Mouse (Mus musculus) lung, postnatal 0 days (tissue): ENCODE measurements at regions not wholly inside any gene's neighbourhood (a gene's known extent, or its start where the extent isn't known, plus 50 kb on each side); places are given as distances from the start of the nearest gene placed in this dataset.
A peak's percentile ranks its signal among the peaks of the same experiment; 100 is the strongest.

Experiments used
- ATAC-seq: fragments of 200-750 bp; cut with Nextera tagmentation; 2 replicates; pipeline ENCODE4 v1.8.0; 2017; ENCODE audit warnings: moderate library complexity
- DNase-seq: peaks from one replicate; pipeline ENCODE4 v3.0.0-alpha.2; 2016; ENCODE audit warnings: low spot score
- H3K27ac ChIP-seq: fragments of 300-500 bp; sonication (generic); 2 replicates; pipeline ENCODE4 v1.5.1; 2014; ENCODE audit warnings: antibody characterized with exemption, mild to moderate bottlenecking, low read length, mixed read lengths
- H3K27me3 ChIP-seq: fragments of 300-500 bp; sonication (generic); replicated peaks from 2 replicates; pipeline ENCODE4 v1.6.1; 2014; ENCODE audit warnings: low read length, mixed read lengths; ENCODE audit not compliant: insufficient read depth
- H3K36me3 ChIP-seq: fragments of 300-500 bp; sonication (generic); 2 replicates; pipeline ENCODE4 v1.6.1; 2014; ENCODE audit warnings: low read length, mixed read lengths; ENCODE audit not compliant: insufficient read depth
- H3K4me1 ChIP-seq: fragments of 300-500 bp; sonication (generic); 2 replicates; pipeline ENCODE4 v1.6.1; 2014; ENCODE audit warnings: antibody characterized with exemption, low read depth, low read length, mixed read lengths; ENCODE audit not compliant: insufficient read depth
- H3K4me2 ChIP-seq: fragments of 300-500 bp; sonication (generic); replicated peaks from 2 replicates; pipeline ENCODE4 v1.6.1; 2014; ENCODE audit warnings: low read depth, mild to moderate bottlenecking, low read length, moderate library complexity, mixed read lengths
- H3K4me3 ChIP-seq: fragments of 300-500 bp; sonication (generic); 2 replicates; pipeline ENCODE4 v1.5.1; 2014; ENCODE audit warnings: low read depth, low read length
- H3K9ac ChIP-seq: fragments of 300-500 bp; sonication (generic); replicated peaks from 2 replicates; pipeline ENCODE4 v1.6.1; 2014; ENCODE audit warnings: low read depth, mild to moderate bottlenecking
- H3K9me3 ChIP-seq: fragments of 300-500 bp; sonication (generic); 2 replicates; pipeline ENCODE4 v1.6.1; 2016; ENCODE audit warnings: low read length, mixed read lengths
- CTCF ChIP-seq: IDR thresholded peaks from 2 replicates; pipeline ENCODE4 v1.5.1; 2016; ENCODE audit warnings: antibody characterized with exemption, mild to moderate bottlenecking
- EP300 ChIP-seq: IDR thresholded peaks from 2 replicates; pipeline ENCODE4 v1.6.1; 2016; ENCODE audit warnings: antibody characterized with exemption, mild to moderate bottlenecking, control low read depth
- WGBS: fragments of 180-500 bp; shearing (Covaris S2); extraction: QIAGEN DNeasy Blood & Tissue Kit; methylation state at CpG from one replicate; pipeline ENCODE4 v1.1.7; 2014; 5-methylcytosine and 5-hydroxymethylcytosine counted together

- no peak overlapping the region for H3K9ac ChIP-seq
- WGBS: 2% methylated on average over 17 of the region's 17 CpGs
- no peaks in the 10 kb centered on the region for H3K9me3 ChIP-seq
- H3K4me3 ChIP-seq: peak overlapping the region; percentile 31
- H3K27me3 ChIP-seq: no peaks in the 10 kb centered on the region
- ATAC-seq (peak; percentile 92), DNase-seq (peak; percentile 93)
- H3K4me1 ChIP-seq: peaks cover 17% of the 10 kb centered on the region; the same call in 1 of the 2 replicates
- H3K4me2 ChIP-seq: peak overlapping the region; percentile 61
- peak overlapping the region; percentile 68 for H3K27ac ChIP-seq
- no peak; the same call in 1 of the 2 replicates for TF ChIP-seq EP300
- no peak for TF ChIP-seq CTCF
- H3K36me3 ChIP-seq: no peaks in the 10 kb centered on the region
Measured at GRCm38 (mm10) chr5:64505227-64505834, 297.9 kb upstream of the Klf3 start.

- Histone ChIP-seq H3K9ac (no peak overlapping the region), H3K27ac (peak overlapping the region; percentile 68), H3K36me3 (no peaks in the 10 kb centered on the region), H3K27me3 (no peaks in the 10 kb centered on the region), H3K4me3 (peak overlapping the region; percentile 31), H3K4me2 (peak overlapping the region; percentile 61), H3K4me1 (peaks cover 17% of the 10 kb centered on the region; the same call in 1 of the 2 replicates), H3K9me3 (no peaks in the 10 kb centered on the region)
- TF ChIP-seq CTCF (peak; percentile 98), EP300 (no peak)
- DNase-seq (peak; percentile 85), ATAC-seq (peak; percentile 52)
- WGBS: 3% methylated on average over 15 of the region's 15 CpGs
Measured at GRCm38 (mm10) chr5:64505835-64506600, 297.2 kb upstream of the Klf3 start.

- H3K4me3 ChIP-seq: no peak overlapping the region
- no peak overlapping the region for H3K9ac ChIP-seq
- ATAC-seq: peak; percentile 27; the same call in 1 of the 2 replicates
- peaks cover 12% of the 10 kb centered on the region; the same call in 1 of the 2 replicates for H3K4me1 ChIP-seq
- WGBS: 47% methylated on average over 2 of the region's 2 CpGs
- TF ChIP-seq CTCF (no peak; the same call in 1 of the 2 replicates), EP300 (no peak)
- H3K9me3 ChIP-seq: no peaks in the 10 kb centered on the region
- no peak overlapping the region for H3K4me2 ChIP-seq
- DNase-seq: peak; percentile 66
- no peak overlapping the region for H3K27ac ChIP-seq
- H3K27me3 ChIP-seq: no peaks in the 10 kb centered on the region
- no peaks in the 10 kb centered on the region for H3K36me3 ChIP-seq
Measured at GRCm38 (mm10) chr5:64508565-64508964, 294.6 kb upstream of the Klf3 start.

- no peaks in the 10 kb centered on the region for H3K4me1 ChIP-seq
- 72% methylated on average over 20 of the region's 20 CpGs for WGBS
- H3K9ac ChIP-seq: no peak overlapping the region
- TF ChIP-seq CTCF (no peak), EP300 (no peak)
- ATAC-seq (no peak), DNase-seq (no peak)
- no peaks in the 10 kb centered on the region for H3K36me3 ChIP-seq
- H3K27ac ChIP-seq: no peak overlapping the region
- no peak overlapping the region for H3K4me3 ChIP-seq
- H3K9me3 ChIP-seq: no peaks in the 10 kb centered on the region
- no peak overlapping the region for H3K4me2 ChIP-seq
- H3K27me3 ChIP-seq: no peaks in the 10 kb centered on the region
Measured at GRCm38 (mm10) chr5:64513155-64513945, 289.8 kb upstream of the Klf3 start.

GRCm38 (mm10) chr5:64516115-64516665 is 287.0 kb upstream of the Klf3 start:
- WGBS: 84% methylated on average over 13 of the region's 13 CpGs
- ATAC-seq: no peak

GRCm38 (mm10) chr5:64517241-64517640 is 285.9 kb upstream of the Klf3 start:
- no peak overlapping the region for H3K27ac ChIP-seq
- no peaks in the 10 kb centered on the region for H3K27me3 ChIP-seq
- H3K9ac ChIP-seq: no peak overlapping the region
- WGBS: 79% methylated on average over 4 of the region's 4 CpGs
- H3K4me3 ChIP-seq: no peak overlapping the region
- no peaks in the 10 kb centered on the region for H3K9me3 ChIP-seq
- H3K4me1 ChIP-seq: no peaks in the 10 kb centered on the region
- ATAC-seq: no peak
- no peak for DNase-seq
- no peak for TF ChIP-seq EP300
- no peak for TF ChIP-seq CTCF
- no peak overlapping the region for H3K4me2 ChIP-seq
- H3K36me3 ChIP-seq: no peaks in the 10 kb centered on the region

More at GRCm38 (mm10) chr5:64516115-64516665, 287.0 kb upstream of the Klf3 start:
- H3K4me2 ChIP-seq: no peak overlapping the region
- H3K4me3 ChIP-seq: no peak overlapping the region
- H3K27ac ChIP-seq: no peak overlapping the region
- no peaks in the 10 kb centered on the region for H3K36me3 ChIP-seq
- H3K27me3 ChIP-seq: no peaks in the 10 kb centered on the region
- no peak for TF ChIP-seq CTCF
- TF ChIP-seq EP300: no peak
- no peak overlapping the region for H3K9ac ChIP-seq
- DNase-seq: no peak
- H3K4me1 ChIP-seq: no peaks in the 10 kb centered on the region
- H3K9me3 ChIP-seq: no peaks in the 10 kb centered on the region
